Mouse (Mus musculus): ENCODE data around the gene Txnrd2.

- TF ChIP-seq POLR2A (IDR thresholded peaks at IDR 0.05; ENCODE audit: insufficient read length, low read depth) = no peak
- no peak for TF ChIP-seq REST (IDR thresholded peaks at IDR 0.05; ENCODE audit: insufficient read depth, insufficient read length)
- no peak for TF ChIP-seq USF1 (IDR thresholded peaks at IDR 0.05; ENCODE audit: low read depth)
- no peak for TF ChIP-seq CEBPB (IDR thresholded peaks at IDR 0.05; ENCODE audit: insufficient read depth, poor library complexity, severe bottlenecking)
- no peak for TF ChIP-seq MAX (IDR thresholded peaks at IDR 0.05; ENCODE audit: low read depth)
- TF ChIP-seq E2F4 (IDR thresholded peaks at IDR 0.05; ENCODE audit: insufficient read depth) = no peak
- no peak for TF ChIP-seq POLR2AphosphoS2 (IDR thresholded peaks at IDR 0.05; ENCODE audit: insufficient read length, low read depth)
These were observed 8.7 kb upstream of the Txnrd2 start for GRCm38 (mm10) chr16:18417491-18417890.

Data from myocyte (in vitro differentiated cells).